Mouse (Mus musculus): ENCODE data around the gene Tubb2b.

Tubb2b gene

DNA sequence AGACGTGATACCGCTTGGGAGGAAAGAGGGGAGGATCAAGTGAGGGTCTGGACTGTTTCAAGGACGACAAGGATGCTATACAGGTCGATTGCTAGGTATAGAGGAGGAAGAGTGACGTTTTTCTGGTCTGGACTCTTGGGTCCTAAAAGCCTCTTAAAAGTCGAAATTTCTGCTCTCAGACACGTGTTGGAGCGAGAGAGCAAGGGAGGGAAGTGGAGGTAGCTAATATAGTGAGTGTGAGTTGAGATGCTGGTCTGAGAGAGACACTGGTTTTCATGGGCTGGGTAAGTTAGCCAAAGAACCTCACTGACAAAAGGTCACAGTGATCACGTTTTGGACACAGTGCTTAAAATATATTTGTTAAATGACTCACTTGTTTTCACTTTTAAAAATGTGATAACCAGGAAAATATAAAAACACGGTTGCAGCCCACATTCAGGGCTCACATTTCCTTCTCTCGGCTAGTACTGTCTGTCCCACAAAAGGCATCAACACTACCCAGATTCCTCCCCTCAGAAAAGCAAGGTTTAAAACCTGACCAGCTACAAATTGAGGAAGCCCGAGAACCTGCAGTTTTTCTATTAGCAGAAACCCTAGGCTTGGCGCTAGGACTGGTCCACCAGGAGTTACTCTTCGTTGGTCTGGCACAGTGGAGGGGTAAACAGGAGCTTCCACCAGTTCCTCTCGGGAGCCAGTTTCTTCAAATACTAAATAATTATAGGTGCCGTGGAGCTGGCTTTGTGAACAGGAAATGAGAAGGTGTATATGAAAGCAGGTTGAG is 51.6 kb downstream of the Tubb2b start:
- Histone ChIP-seq H3K4me1 (replicated peaks; ENCODE audit: low read depth, low read length) (peaks cover 23% of the 10 kb centered on the region), H3K4me3 (replicated peaks; ENCODE audit: low read length) (peak overlapping the region; percentile 85), H3K27me3 (ENCODE audit: insufficient read depth, low read length) (peaks cover 9% of the 10 kb centered on the region; the same call in 1 of the 2 replicates), H3K9me3 (ENCODE audit: low read length) (no peaks in the 10 kb centered on the region), H3K36me3 (ENCODE audit: insufficient read depth, low read length) (peaks cover 16% of the 10 kb centered on the region)
- TF ChIP-seq NANOG (IDR thresholded peaks at IDR 0.05; ENCODE audit: borderline replicate concordance, low read length) = no peak
- TF ChIP-seq POU5F1 (IDR thresholded peaks at IDR 0.05; ENCODE audit: borderline replicate concordance, low read length) = no peak
- TF ChIP-seq CTCF (conservative IDR thresholded peaks at IDR 0.05; ENCODE audit: low read length) = no peak

DNA sequence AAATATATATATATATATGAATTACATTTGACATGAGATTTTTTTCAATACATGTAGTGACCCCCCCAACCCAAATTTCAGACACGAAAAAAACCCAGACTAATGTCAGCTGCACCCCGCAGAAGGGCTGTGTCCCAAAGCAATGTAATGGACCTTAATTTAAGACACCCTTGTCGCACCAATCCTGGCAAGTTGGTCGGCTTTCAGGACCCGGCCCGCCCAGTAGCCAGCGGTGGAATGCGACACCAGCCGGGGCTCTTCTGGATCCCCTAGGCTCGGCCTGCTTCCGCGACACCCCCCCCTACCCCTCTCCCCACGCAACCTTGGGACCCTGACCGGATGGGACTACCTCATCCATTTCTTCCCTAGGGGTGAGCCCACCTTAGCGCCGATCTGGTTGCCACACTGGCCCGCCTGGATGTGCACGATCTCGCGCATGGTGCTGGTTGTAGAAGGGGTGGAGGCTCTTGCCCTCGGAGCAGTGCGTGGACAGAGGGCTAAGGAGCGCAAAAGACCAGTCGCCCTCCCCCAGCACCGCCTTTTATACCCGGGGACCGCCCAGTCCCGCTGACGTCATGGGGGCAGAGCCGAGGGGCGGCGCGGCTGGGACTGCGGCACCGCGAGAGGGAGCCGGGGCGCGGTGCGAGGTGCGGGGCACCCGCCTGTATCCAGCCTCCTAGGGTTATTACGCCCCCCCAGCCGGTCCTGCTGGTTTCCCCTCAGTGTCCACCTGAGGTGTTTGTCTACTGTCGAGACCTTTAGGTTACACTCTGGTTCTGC is 52.6 kb downstream of the Tubb2b start, which contains the start of gene Tubb2a:
Tubb2a (minus strand) TSS at position 516 of the 780 bp plus-strand sequence.
- Histone ChIP-seq H3K27me3 (ENCODE audit: insufficient read depth, low read length) (peaks cover 9% of the 10 kb centered on the region; the same call in 1 of the 2 replicates), H3K9me3 (ENCODE audit: low read length) (no peaks in the 10 kb centered on the region), H3K4me1 (replicated peaks; ENCODE audit: low read depth, low read length) (peaks cover 24% of the 10 kb centered on the region), H3K36me3 (ENCODE audit: insufficient read depth, low read length) (peaks cover 19% of the 10 kb centered on the region), H3K4me3 (replicated peaks; ENCODE audit: low read length) (peak within 1 kb of the TSS; percentile 85)
- no peak for TF ChIP-seq CTCF (conservative IDR thresholded peaks at IDR 0.05; ENCODE audit: low read length)
- no peak for TF ChIP-seq POU5F1 (IDR thresholded peaks at IDR 0.05; ENCODE audit: borderline replicate concordance, low read length)
- no peak for TF ChIP-seq NANOG (IDR thresholded peaks at IDR 0.05; ENCODE audit: borderline replicate concordance, low read length)
